Mouse (Mus musculus) natural killer cell, adult 2 months (primary cell): ENCODE data around the gene Dhx29.

Experiments
- DNase-seq, 2 experiments: peaks; one replicate each; pipeline ENCODE4 v3.0.0; 2022; ENCODE audit warnings: low spot score in 2 of 2

Gene Dhx29

GRCm38 (mm10) chr13:112927287-112928001, at the start of gene Dhx29, which contains the start of gene Mtrex:
Dhx29 (plus strand) TSS chr13:112927454.
Mtrex (minus strand) TSS chr13:112927398.
- peak; percentile 98 for DNase-seq

- no peak for DNase-seq
Observed at GRCm38 (mm10) chr13:112887234-112887633, 40.0 kb upstream of the Dhx29 start.

- DNase-seq = no peak
Observed at GRCm38 (mm10) chr13:112902176-112902575, 25.1 kb upstream of the Dhx29 start.

DNA sequence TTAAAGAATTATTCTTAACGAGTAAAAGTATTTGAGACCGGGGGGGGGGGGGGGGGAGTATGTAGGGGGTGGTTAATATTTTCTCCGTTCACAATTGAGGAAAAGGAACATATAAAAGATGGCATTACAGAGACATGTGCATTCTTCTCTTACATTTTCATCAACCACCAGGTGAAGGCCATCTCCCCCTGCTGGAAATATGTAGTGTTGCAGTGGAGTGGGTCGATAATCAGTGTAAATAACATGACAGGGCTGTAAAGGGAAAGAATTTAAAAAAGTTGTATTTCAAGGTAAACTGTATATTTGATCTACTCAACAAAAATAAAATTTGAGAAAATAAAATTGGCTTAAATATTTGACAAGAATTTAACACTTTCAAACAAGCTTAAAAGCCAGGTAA, 17.6 kb upstream of the Dhx29 start:
- peak in 1 of 2 experiments; percentile 24 for DNase-seq

- DNase-seq = no peak
Observed at GRCm38 (mm10) chr13:112910434-112910833, 16.8 kb upstream of the Dhx29 start.

GRCm38 (mm10) chr13:112919141-112919865, 8.0 kb upstream of the Dhx29 start:
- DNase-seq = no peak

GRCm38 (mm10) chr13:112920906-112921305, 6.3 kb upstream of the Dhx29 start:
- no peak for DNase-seq

GRCm38 (mm10) chr13:112925266-112925665, 2.0 kb upstream of the Dhx29 start:
- no peak for DNase-seq

- DNase-seq = no peak
Observed at GRCm38 (mm10) chr13:112925976-112926375, 1.3 kb upstream of the Dhx29 start.

GRCm38 (mm10) chr13:112926796-112927195, 458 bp upstream of the Dhx29 start:
- peak; percentile 30 to 42 for DNase-seq

- DNase-seq = no peak
Observed at GRCm38 (mm10) chr13:112928038-112928668, 899 bp downstream of the Dhx29 start.

DNA sequence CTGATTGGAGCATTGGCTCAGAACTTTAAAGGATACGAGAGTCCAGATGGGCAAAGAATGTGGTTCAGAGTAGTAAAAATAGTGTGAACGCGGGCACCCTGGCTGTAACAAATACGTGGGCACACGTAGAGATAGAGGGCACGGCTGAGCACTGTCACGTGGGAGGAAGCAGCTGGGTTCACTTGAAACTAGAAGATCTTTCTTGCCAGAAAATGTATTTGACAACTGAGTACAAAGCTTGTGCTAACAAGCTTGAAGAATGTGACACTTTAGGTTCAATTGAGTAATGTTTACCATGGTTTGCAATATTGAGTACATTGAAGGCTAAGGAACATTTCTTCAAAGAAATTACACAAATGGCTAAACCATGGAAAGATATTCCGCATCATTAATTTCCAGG, 10.9 kb downstream of the Dhx29 start:
- DNase-seq = no peak

DNA sequence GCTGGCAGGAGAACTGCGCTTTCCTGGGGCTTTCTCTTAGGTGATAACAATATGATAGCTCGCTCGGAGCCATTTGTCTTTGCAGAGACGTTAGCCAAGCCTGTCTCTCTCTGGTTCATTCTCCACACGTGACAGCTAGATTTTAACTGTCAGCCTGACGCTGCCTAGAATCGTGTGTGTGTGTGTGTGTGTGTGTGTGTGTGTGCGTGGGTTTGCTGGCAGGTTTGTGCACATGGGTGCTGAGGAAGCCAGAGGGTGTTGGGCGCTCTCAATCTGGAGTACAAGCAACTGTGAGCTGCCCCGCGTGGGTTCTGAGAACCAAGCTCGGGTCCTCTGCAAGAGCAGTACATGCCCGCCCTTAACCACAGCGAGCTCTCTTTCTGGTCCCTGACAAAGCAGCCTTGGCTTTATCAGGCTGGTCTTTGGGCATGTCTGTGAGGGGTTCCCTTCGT, 14.7 kb downstream of the Dhx29 start:
- no peak for DNase-seq

GRCm38 (mm10) chr13:112945312-112945711, 18.1 kb downstream of the Dhx29 start:
- DNase-seq = no peak

DNA sequence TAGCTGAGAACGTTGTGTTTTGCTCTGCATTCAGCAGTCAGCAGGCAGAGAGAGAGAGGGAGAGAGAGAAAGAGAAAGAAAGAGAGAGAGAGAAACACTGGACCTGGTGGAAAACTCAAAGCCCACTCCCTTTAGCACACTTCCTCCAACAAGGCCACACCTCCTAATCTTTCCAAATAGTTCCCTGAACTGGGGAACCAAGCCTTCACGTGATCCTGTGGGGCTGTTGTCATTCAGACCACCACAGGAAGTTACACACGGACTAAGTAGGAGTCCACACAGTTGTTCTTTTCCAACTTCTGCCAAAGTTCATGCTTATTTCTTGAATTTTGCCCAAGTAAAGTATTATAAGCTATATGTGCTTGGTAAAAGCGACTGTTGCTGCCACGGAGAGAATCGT, 18.6 kb downstream of the Dhx29 start:
- no peak for DNase-seq

DNA sequence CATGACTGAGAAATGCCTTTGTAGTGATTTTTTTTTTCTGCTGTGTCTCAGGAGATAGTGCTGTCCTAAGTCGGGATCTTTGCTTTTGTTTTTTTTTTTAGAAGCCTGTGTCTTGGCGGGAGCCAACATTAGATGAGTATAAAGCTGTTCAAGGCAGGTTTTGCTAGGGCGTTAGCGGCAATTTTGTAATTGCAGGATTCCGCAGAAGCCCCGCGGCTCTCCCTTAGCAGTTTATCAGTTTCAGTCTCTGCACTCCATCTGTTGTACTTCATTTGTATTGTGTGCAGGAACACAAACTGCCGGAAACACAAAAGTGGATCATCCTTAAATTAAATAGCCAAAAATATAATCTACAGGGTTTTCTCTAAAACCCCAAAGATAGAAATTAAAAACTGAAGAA, 26.8 kb downstream of the Dhx29 start:
- DNase-seq = no peak

DNA sequence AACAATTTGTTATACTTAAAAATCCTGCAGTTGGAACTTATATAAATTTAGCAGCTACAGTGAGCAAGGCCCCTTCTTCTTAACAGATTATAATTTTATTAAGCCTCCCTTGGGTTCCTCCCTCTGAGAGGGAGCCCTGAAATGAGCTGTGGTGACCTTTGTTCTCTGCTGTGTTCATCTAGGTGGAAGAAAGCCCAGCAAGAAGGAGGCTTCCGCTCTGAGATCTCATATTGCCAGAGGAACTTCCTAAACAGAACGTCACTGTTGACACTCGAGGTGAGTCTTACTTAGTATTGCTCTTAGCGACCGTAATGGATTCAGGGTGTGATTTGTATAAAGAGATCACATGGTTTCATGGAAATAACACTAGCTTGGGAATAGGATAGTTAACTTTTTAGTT, 35.8 kb downstream of the Dhx29 start:
- DNase-seq = no peak

DNA sequence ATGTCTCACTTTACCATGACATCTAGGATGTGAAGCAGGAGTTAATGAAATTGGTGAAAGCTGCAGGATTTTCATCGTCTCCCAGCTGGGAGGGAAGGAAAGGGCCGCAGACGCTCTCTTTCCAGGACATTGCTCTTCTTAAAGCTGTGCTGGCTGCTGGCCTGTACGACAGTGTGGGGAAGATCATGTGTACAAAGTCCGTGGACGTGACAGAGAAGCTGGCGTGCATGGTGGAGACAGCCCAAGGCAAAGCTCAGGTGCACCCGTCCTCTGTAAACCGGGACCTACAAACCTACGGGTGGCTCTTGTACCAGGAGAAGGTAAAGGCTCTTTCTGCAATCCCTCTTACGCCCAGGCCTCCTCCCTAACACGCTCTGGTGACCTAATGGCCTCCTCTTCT, 37.2 kb downstream of the Dhx29 start:
- DNase-seq = no peak

DNA sequence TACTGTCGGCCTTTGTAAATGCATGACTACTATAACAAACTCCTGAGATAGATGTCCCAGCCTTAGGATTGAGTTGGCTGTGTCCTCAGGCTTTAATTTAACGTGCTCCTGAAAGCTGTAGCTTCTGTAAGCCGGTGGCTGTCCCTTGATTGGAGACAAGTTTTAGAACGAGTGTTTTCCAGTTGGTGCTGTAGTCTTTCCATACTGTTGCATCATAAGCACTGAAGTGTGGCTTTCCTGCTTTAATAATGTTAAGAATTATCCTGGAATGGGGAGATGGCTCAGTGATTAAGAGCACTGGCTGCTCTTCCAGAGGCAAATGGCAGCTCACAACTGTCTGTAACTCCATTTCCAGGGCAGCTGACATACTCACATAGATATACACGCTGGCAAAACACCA, 40.0 kb downstream of the Dhx29 start:
- DNase-seq = no peak

DNA sequence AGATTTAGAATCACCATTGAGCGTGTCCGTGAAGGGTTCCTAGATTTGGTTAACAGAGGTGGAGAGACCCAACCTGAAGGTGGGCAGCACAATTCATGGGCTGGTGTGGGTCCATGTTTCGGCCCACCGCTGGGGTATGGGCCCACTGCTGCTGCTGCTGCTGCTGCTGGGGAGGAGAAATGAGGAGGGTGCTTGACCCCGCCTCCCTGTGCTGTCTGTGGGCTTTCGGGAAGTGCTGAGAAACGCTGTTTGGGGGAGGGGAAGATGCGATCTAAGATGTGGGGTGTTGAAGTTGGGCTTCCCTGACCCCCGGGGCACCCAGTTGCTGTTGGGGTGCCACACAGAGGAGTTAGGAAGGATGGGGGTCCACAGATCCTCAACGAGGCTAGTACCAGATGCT, 49.5 kb downstream of the Dhx29 start:
- no peak for DNase-seq

GRCm38 (mm10) chr13:112985605-112986450, 58.6 kb downstream of the Dhx29 start:
- no peak for DNase-seq

DNA sequence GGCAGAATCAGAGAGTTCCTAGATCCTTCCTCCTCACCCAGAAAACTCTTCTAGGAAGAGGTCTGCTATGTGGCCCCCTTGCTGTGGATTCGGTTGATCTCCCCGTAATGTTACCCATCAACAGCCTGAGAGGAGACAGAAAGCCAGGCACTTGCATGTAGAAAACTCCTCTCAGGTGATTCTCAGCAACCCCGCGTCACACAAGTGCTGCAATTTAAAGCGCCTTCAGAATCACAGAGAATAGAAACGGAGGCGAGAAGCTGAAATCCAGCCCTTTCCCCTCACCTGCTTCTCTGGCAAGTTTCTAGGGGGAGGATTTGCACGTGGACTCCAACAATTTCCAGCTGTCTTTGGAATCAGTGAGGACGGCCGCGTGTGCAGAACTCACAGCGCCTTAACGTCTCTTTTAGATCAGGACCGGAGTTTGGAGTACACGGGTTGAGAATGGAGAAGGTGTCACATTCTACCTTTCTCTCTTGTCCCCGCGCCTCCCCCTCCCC, 59.2 kb downstream of the Dhx29 start:
- DNase-seq = no peak
